Mouse (Mus musculus) cerebellum, adult 8-10 months (tissue): ENCODE results near the gene Tmem246.
A peak's percentile ranks its signal among the peaks of the same experiment; 100 is the strongest.
"Not testable (repeated sequence)": the region's sequence is repeated elsewhere in the genome, so short reads cannot be mapped to it uniquely, and the experiment has no call there.

Source experiments
- DNase-seq: peaks from one replicate; pipeline ENCODE4 v3.0.0; 2022

The Tmem246 gene

GRCm38 (mm10) chr4:49597183-49598100 lies at the start of gene Tmem246:
Gene Tmem246 (minus strand): TSS chr4:49597876.
- DNase-seq, result peak; percentile 82

- DNase-seq, result no peak
Measured at GRCm38 (mm10) chr4:49639913-49640312, 42.2 kb upstream of the Tmem246 start.

DNA sequence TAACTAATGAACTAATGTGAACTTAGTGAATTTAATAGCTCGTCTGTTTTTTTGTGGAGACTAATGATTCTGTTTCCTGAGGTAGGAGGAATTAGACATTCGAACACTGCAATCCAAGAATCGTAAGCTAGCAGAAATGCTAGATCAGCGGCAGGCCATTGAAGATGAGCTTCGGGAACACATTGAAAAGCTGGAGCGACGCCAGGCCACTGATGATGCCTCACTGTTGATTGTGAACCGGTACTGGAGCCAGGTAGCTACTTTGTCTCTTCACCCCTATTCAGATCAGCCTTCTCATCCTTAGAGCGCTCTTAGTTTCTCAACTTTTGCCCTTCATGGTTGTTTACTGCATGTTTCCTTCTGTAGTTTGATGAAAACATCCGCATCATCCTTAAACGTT lies 40.1 kb upstream of the Tmem246 start:
- DNase-seq, result no peak

DNA sequence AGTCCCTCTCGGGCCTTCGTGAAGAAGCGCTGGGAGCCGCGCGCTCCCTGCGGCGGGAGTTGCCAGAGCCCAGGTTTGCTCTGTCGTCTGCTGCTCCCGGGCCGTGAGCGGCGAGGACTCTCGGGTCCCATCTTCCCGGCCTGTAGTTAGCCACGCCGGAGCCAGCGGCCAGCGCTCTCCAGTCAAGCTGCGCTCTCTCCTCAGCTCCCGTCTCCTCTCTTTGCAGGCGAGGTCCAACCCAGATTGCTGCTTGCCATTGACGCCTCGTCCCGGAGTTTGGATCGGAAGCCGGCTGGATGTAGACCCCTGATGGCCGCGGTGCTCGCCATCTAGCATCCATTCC lies 34.4 kb upstream of the Tmem246 start:
- no peak for DNase-seq

DNA sequence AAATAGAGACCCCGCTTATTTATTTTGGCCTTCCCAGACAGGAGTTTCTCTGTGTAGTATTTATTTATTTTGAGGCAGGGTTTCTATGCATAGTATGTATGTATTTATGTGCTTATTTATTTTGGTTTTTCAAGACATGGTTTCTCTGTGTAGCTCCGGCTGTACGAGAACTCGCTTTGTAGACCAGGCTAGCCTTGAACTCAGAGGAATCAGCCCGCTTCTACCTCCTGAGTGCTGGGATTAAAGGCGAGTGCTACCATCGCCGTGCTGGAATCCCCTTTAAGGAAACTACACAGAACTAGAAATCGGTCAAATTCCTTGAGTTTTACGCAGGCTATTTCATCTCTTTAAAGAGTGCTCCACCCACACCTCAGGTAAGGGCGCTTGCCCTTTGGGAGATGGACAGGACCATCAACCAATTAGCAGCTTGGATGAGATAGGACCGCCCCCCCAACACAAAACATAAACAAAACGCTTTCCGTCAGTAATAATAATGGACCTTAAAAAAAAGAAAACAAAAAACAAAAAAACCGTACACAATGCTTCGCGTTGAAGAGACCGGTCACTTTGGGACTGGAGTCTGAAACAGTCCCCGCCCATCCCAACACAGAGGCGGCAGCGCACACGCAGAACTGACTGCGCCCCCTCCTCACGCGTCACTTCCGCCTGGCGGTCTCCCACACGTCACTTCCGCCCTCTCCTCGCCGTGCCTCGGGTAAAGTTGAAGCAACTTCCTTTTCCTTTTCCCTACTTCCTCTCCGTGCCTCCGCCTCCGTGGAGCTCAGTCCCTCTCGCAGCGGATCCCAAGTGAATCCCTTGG lies 33.9 kb upstream of the Tmem246 start, which contains the start of gene Rnf20:
Gene Rnf20, plus strand, starts transcription at position 688 of the 820 bp plus-strand sequence.
- peak; percentile 96 for DNase-seq

DNA sequence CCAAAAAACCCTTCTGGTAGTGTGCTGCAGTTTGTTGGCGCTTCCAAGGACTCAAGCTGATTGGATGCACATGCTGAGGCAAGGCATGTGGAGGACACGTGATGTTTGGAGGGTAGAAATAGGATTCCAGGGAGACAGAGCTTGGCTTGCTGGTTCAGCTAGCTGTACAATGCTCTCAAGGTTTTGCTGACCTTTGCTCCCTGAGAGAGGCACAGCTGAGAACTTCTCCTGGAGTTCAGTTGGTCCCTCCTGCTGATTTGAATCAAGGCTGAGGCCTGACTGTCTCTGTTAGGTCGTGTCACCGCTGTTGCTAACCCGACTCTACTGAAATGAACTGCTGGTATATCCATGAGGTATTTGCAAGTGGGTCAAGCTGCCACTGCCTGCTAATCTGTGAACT lies 31.3 kb upstream of the Tmem246 start:
- no peak for DNase-seq

- DNase-seq, result peak; percentile 73
Measured at GRCm38 (mm10) chr4:49626973-49627372, 29.3 kb upstream of the Tmem246 start.

- not testable (repeated sequence) for DNase-seq
Measured at GRCm38 (mm10) chr4:49624969-49625368, 27.3 kb upstream of the Tmem246 start.

- DNase-seq, result no peak
Measured at GRCm38 (mm10) chr4:49623916-49624315, 26.2 kb upstream of the Tmem246 start.

DNA sequence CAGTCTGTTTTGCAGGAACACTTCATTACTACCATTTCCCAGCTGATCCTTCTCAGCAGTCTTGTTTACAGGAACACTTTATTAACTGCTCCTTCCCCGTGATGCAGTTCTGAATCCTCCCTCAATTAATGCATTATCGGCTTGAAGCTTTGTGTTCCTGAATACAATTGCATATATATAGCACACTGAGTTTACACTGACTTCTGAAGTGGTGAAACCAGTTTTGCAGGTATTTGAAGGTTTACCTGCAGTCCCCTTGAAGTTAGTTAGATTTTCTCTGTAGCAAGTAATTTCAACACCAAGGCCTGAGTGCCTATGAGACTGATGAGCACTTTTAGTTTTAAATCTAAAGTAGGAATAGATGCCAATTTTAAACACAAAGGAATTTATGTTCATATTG lies 24.6 kb upstream of the Tmem246 start:
- no peak for DNase-seq

DNA sequence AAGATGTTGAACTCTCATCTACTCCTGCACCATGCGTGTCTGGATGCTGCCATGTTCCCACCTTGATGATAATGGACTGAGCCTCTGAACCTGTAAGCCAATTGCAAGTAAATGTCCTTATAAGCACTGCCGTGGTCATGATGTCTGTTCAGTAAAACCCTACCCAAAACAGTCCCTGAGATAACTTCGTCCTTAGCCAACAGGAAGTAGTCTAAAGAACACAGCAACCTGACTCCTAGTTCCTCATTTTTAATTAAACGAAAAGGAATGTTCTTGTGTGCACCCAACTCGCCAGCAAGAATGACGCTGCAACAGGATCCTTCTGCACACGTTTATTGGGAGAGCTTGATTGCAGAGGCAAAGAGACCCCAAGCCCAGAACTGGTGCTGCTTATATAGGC lies 22.2 kb upstream of the Tmem246 start:
- DNase-seq, result not testable (repeated sequence)

DNA sequence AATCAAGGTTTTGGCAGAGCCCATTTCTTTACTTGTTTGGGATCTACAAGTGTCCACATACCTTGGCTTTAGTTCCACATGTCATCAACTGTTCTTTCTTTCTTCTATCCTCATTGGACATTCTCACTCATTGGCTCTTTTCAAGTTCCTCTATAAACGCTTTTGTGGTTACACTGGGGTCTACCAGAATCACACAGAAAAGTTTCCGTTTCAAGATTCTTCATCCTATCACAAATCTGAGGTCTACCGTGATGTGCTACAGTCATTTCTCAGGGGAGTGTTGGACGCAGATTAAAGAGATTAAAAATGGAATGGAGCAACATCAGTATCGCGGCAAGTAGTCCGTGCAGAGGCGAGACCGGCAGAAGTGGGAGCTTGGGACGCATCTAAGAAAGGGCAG lies 19.2 kb upstream of the Tmem246 start:
- no peak for DNase-seq

GRCm38 (mm10) chr4:49605459-49605858 lies 7.8 kb upstream of the Tmem246 start:
- DNase-seq, result no peak

DNA sequence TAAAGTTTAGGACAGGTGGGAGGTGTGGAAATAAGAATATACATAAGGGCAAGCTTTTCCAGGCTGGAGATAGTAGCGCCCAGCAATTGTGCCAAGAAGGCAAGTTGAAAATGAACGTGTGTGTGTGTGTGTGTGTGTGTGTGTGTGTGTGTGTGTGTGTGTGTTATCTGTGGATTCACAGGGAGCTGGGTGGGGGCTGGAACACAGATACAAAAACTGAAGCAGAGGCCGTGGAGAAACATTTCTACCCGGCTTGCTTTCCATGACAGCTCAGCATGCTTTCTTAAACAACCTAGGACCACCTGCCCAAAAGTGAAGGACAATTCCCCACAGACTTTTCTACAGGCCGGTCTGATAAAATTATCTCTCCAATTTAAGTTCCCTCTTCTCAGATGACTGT lies 6.9 kb upstream of the Tmem246 start:
- no peak for DNase-seq

- DNase-seq, result no peak
Measured at GRCm38 (mm10) chr4:49604016-49604546, 6.4 kb upstream of the Tmem246 start.

- no peak for DNase-seq
Measured at GRCm38 (mm10) chr4:49603161-49603560, 5.5 kb upstream of the Tmem246 start.

- no peak for DNase-seq
Measured at GRCm38 (mm10) chr4:49596846-49597182, 862 bp downstream of the Tmem246 start.

GRCm38 (mm10) chr4:49590152-49590551 lies 7.5 kb downstream of the Tmem246 start:
- DNase-seq, result no peak

- no peak for DNase-seq
Measured at GRCm38 (mm10) chr4:49586811-49587210, 10.9 kb downstream of the Tmem246 start.

DNA sequence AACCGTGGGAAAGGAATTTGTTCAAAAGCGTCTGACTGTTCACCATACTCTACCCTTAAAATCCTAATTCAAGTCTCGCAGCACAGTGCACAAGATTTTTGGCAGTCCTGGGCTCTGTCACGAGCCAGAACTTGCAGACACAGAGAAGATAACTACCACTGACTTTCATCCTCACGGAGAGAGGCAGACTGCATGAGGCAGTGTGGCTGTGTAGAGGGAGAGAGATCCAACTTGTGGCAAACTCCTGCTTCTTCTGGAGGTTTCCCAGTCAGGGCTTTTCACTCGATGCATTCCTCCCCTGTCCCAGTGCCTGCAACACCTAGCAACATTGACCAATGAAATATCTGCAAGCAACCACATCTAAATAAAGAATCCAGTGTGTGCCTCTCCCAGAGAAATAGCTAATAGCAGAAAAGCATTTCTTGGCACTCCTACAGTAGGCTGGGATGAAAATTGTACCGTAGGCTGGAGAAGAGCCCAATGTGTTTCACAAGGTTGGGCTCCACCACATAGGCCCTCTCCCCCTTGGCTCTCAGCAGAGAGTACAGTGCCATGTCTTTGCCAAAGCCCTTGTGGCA lies 12.1 kb downstream of the Tmem246 start:
- no peak for DNase-seq

DNA sequence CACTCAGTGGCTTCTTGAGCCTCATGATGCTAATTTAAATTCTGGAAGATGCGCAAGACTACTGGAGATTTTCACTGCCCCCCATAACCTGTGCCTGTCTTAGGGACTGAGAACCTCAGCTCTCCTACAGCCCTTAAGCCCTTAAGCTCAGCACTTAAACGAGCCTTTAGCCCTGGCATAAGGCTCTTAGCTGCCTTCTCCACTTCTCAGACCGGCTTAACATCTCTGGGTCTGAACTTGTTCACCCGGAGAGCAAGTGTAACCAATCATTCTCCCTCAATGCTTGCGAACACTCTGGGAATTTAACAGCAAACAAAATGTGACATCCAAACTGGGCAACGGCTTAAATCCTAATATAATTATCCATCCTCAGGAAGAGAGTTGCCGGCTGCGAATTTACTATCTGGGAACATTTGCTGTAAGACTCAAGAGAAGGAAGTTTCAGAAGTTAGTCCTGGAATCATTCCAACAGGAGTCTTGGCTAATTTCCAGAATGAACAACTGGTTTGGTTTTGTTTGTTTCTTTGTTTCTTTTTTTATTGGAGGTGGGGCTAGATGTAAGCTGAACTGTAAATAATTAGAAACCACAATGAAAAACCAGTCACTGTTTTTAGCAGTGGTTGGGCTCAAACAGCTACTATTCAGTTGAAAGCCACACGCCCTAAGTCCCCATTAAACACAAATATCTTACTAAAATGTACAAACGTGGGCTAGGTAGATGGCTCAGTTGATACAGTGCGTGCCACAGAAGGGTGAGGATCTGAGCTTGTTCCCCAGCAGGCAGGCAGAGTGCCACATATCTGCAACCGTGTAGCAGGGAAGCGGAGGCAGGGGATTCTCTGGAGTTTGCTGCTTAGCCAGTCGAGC lies 13.5 kb downstream of the Tmem246 start:
- no peak for DNase-seq

GRCm38 (mm10) chr4:49581256-49581655 lies 16.4 kb downstream of the Tmem246 start:
- DNase-seq, result no peak
